Comparison of ENCODE assay signal across 26 mouse cellular contexts in the genomic region with DNA sequence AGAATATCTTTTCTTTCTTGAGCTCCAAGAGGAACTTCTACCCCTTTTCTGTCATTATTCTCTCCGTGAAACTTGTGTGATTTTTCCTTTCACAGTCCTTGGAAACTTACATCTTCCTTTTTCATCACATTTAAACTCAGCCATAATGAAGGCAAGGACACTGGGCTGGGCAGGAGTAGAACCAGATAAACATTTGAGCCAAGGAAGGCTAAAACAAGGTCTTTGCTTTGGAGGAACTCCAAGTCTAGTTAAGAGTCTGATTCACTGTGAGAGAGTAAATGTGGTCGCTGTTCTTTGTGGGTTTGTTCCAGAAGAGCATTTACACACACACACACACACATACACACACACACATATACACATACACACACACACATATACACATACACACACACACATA. TPM values are rescaled to one million over a fixed set of nuclear protein-coding genes. Genes with fewer than 3 reads are reported as not detected.
DNase-seq lines count a peak whose midpoint lies in the region; TF ChIP-seq lines count a peak whose summit lies in the region.
"Had no signal": no experiment of that assay in that cellular context is flagged by ENCODE, and none has a peak within 500 bp of the region (broad histone marks: within the 10 kb centered on the region; RNA-seq: fewer than 3 reads in every experiment).

No protein-coding gene starts in this region.

- peaks cover 3 to 14% of the 10 kb centered on the region in 2 experiments for H3K4me1 ChIP-seq in MEL (ENCODE audit: control insufficient read depth in 1 of 2, insufficient read depth in 2 of 2, low read length in 2 of 2)

- peaks cover 16% of the 10 kb centered on the region for H3K79me2 ChIP-seq in MEL (ENCODE audit: control insufficient read depth, insufficient read depth, low read length, poor library complexity)

- no peak overlapping the region for H3K9ac ChIP-seq in MEL (ENCODE audit: control insufficient read depth, low read depth, low read length, poor library complexity, severe bottlenecking)
- H3K9ac ChIP-seq: embryonic facial prominence, embryonic 13.5 days; embryonic facial prominence, embryonic 15.5 days; forebrain, embryonic 12.5 days had no signal

- no peak for TF ChIP-seq CTCF in MEL (IDR thresholded peaks at IDR 0.05 in 2 of 3, conservative IDR thresholded peaks at IDR 0.05 in 1 of 3; ENCODE audit: control insufficient read depth in 1 of 3, insufficient read depth in 1 of 3, low read depth in 2 of 3, low read length in 3 of 3, poor library complexity in 1 of 3, severe bottlenecking in 1 of 3)

- TF ChIP-seq EP300 in MEL (IDR thresholded peaks at IDR 0.05; ENCODE audit: low read depth in 1 of 2, low read length in 2 of 2), result no peak

- no peaks in the 10 kb centered on the region for H3K9me3 ChIP-seq in MEL (replicated peaks; ENCODE audit: insufficient read depth, low read length)
- H3K9me3 ChIP-seq: embryonic facial prominence, embryonic 13.5 days; embryonic facial prominence, embryonic 15.5 days; forebrain, embryonic 10.5 days; forebrain, embryonic 12.5 days; G1E had no signal

- DNase-seq in adrenal gland, postnatal 14 days, result peak; percentile 26
- no peak for DNase-seq in adrenal gland, postnatal 4 days (ENCODE audit: low spot score in 2 of 2)
- no peak for DNase-seq in MEL (ENCODE audit: low read depth, low spot score)
- DNase-seq in adipocyte (ENCODE audit: low spot score), result peak; percentile 26
- no peak for DNase-seq in kidney, postnatal 14 days
- DNase-seq: adrenal gland, adult 2 months; adrenal gland, postnatal 10 days; adrenal gland, postnatal 36 days; B cell, adult 2 months; cerebellum, adult 11 months; cerebellum, adult 18-20 months; cerebellum, adult 8-10 months; cerebellum, postnatal 10 days; cerebellum, postnatal 25 days; embryo, embryonic 11 days had no signal

- H3K27ac ChIP-seq in MEL (ENCODE audit: control insufficient read depth, low read depth, low read length), result no peak overlapping the region
- H3K27ac ChIP-seq: embryonic facial prominence, embryonic 13.5 days; embryonic facial prominence, embryonic 15.5 days; forebrain, embryonic 10.5 days; forebrain, embryonic 12.5 days had no signal

- H3K4me3 ChIP-seq in MEL (ENCODE audit: control insufficient read depth in 1 of 2, insufficient read depth in 1 of 2, low read depth in 2 of 2, low read length in 2 of 2), result no peak overlapping the region
- H3K4me3 ChIP-seq: embryonic facial prominence, embryonic 13.5 days; embryonic facial prominence, embryonic 15.5 days; erythroblast, embryonic 14.5 days; forebrain, embryonic 10.5 days; forebrain, embryonic 12.5 days had no signal

- peaks cover 2 to 4% of the 10 kb centered on the region in 2 experiments; a peak in 2 of 4 replicates for H3K36me3 ChIP-seq in MEL (ENCODE audit: control insufficient read depth in 1 of 2, insufficient read depth in 2 of 2, low read length in 2 of 2)

- TF ChIP-seq RAD21 in MEL (IDR thresholded peaks at IDR 0.05; ENCODE audit: low read depth, low read length), result no peak

- no peaks in the 10 kb centered on the region for H3K27me3 ChIP-seq in MEL (ENCODE audit: control insufficient read depth in 1 of 2, insufficient read depth in 2 of 2, low read length in 2 of 2)
- H3K27me3 ChIP-seq: CH12.LX, Patski had no signal

- TF ChIP-seq POLR2A in MEL (IDR thresholded peaks at IDR 0.05; ENCODE audit: control insufficient read depth in 1 of 2, insufficient read depth in 1 of 2, low read depth in 1 of 2, low read length in 2 of 2, poor library complexity in 1 of 2), result no peak

TF ChIP-seq in MEL, 35 proteins besides CTCF, POLR2A, EP300 and RAD21:
- 0 out of 2 replicates have a peak, but pooled peaks have one; percentile 30 for TF ChIP-seq ZKSCAN1 (IDR thresholded peaks at IDR 0.05; ENCODE audit: low read depth, low read length)
- no peak for TF ChIP-seq USF2 (IDR thresholded peaks at IDR 0.05; ENCODE audit: borderline replicate concordance in 1 of 2, insufficient read depth in 1 of 2, low read depth in 1 of 2, low read length in 2 of 2)

RNA-seq across cellular contexts. Expression of a gene that starts 39.8 kb away (rescaled TPM):
- total RNA-seq in adrenal gland, postnatal 14 days (2021), result 2.2 and 2.4 TPM in 2 replicates
- total RNA-seq in adrenal gland, postnatal 4 days (2021), result 1 to 10 TPM; 2.0 to 2.3 TPM
- not detected in 2 replicates for total RNA-seq in MEL (2012; rRNA removed)
- polyA plus RNA-seq in MEL (2012; ENCODE audit: insufficient read depth in 1 of 2, insufficient read length in 2 of 2, low read depth in 1 of 2, low replicate concordance in 2 of 2, missing spikeins in 1 of 2), result not detected
- total RNA-seq: CH12.LX; common myeloid progenitor, adult 5-6 weeks; G1E had no signal
- polyA plus RNA-seq: activated CD4-positive, CD25-positive, alpha-beta regulatory T cell, adult 4 months; CD4-positive, CD25-positive, alpha-beta regulatory T cell, adult 4 months; erythroblast, embryonic 14.5 days; G1E had no signal

RNA-seq across cellular contexts. Expression of a gene that starts 39.9 kb away (rescaled TPM):
- total RNA-seq in adrenal gland, postnatal 14 days (2021), result 53.1 and 57.3 TPM in 2 replicates
- total RNA-seq in adrenal gland, postnatal 4 days (2021), result 10 to 100 TPM; 50.7 to 56.9 TPM
- total RNA-seq in MEL (2012; rRNA removed), result 0.36 and 0.65 TPM in 2 replicates
- polyA plus RNA-seq in MEL (2012; ENCODE audit: insufficient read depth in 1 of 2, insufficient read length in 2 of 2, low read depth in 1 of 2, low replicate concordance in 2 of 2, missing spikeins in 1 of 2), result 1 to 10 TPM in 1 of 2 experiments, not detected in 1; 1.3 TPM
- total RNA-seq: common myeloid progenitor, adult 5-6 weeks had no signal

Comparison
In these comparisons a context has a peak if more than half of its experiments do, and no peak if none do; other contexts are left out.
1. DNase-seq: peak in adrenal gland, postnatal 14 days (single experiment) and adipocyte (single experiment); none in adrenal gland, postnatal 4 days (0 of 2), MEL (single experiment) and kidney, postnatal 14 days (single experiment).
2. RNA of a gene that starts 39.9 kb away (total RNA-seq): 53.1 to 57.3 TPM in adrenal gland, postnatal 14 days and 50.7 to 56.9 TPM in adrenal gland, postnatal 4 days; 0.36 to 0.65 TPM in MEL; every median in the first group is over 10 times any median in the second.